Mouse (Mus musculus) activated CD4-positive, CD25-positive, alpha-beta regulatory T cell, adult 4 months (primary cell): ENCODE results near the gene Rgs2. TPM values are rescaled to one million over a fixed set of nuclear protein-coding genes. Genes with fewer than 3 reads are reported as not detected.

Experiments used
- ATAC-seq: one replicate; pipeline ENCODE4 v1.8.0; 2017
- polyA plus RNA-seq, 2 experiments: library from polyadenylated mRNA; unstranded; fragments of 100-300 nt; shearing (Covaris generic); gene quantifications; one replicate each; pipeline ENCODE4 v1.2.1; 2017

Gene Rgs2
- polyA plus RNA-seq, result 10 to 100 TPM; 22.0 to 23.6 TPM

- peak; percentile 87 for ATAC-seq
Observed at GRCm38 (mm10) chr1:144003904-144004740, at the start of gene Rgs2. Rgs2 (minus strand) TSS chr1:144004161.

GRCm38 (mm10) chr1:144053401-144053800 lies 49.4 kb upstream of the Rgs2 start:
- no peak for ATAC-seq

GRCm38 (mm10) chr1:144041826-144042225 lies 37.9 kb upstream of the Rgs2 start:
- ATAC-seq, result no peak

- peak; percentile 88 for ATAC-seq
Observed at GRCm38 (mm10) chr1:144033498-144033897, 29.5 kb upstream of the Rgs2 start.

- no peak for ATAC-seq
Observed at GRCm38 (mm10) chr1:144030499-144030898, 26.5 kb upstream of the Rgs2 start.

GRCm38 (mm10) chr1:144029679-144030078 lies 25.7 kb upstream of the Rgs2 start:
- ATAC-seq, result no peak

GRCm38 (mm10) chr1:144018417-144018958 lies 14.5 kb upstream of the Rgs2 start:
- no peak for ATAC-seq

- ATAC-seq, result no peak
Observed at GRCm38 (mm10) chr1:144013913-144014312, 10.0 kb upstream of the Rgs2 start.

GRCm38 (mm10) chr1:144007341-144007740 lies 3.4 kb upstream of the Rgs2 start:
- ATAC-seq, result no peak

- ATAC-seq, result peak; percentile 51
Observed at GRCm38 (mm10) chr1:144006542-144006941, 2.6 kb upstream of the Rgs2 start.

GRCm38 (mm10) chr1:144005648-144006047 lies 1.7 kb upstream of the Rgs2 start:
- no peak for ATAC-seq

GRCm38 (mm10) chr1:144004741-144005140 lies 780 bp upstream of the Rgs2 start:
- ATAC-seq, result no peak

- ATAC-seq, result peak; percentile 0
Observed at GRCm38 (mm10) chr1:144003416-144003815, 545 bp downstream of the Rgs2 start.

- ATAC-seq, result no peak
Observed at GRCm38 (mm10) chr1:144002715-144003066, 1.3 kb downstream of the Rgs2 start.

- ATAC-seq, result no peak
Observed at GRCm38 (mm10) chr1:144002036-144002714, 1.8 kb downstream of the Rgs2 start.

GRCm38 (mm10) chr1:144000246-144000645 lies 3.7 kb downstream of the Rgs2 start:
- no peak for ATAC-seq

GRCm38 (mm10) chr1:143999371-143999920 lies 4.5 kb downstream of the Rgs2 start:
- no peak for ATAC-seq

- peak; percentile 77 for ATAC-seq
Observed at GRCm38 (mm10) chr1:143993026-143993425, 10.9 kb downstream of the Rgs2 start.

- ATAC-seq, result no peak
Observed at GRCm38 (mm10) chr1:143992528-143992927, 11.4 kb downstream of the Rgs2 start.

GRCm38 (mm10) chr1:143990263-143990662 lies 13.7 kb downstream of the Rgs2 start:
- no peak for ATAC-seq

GRCm38 (mm10) chr1:143989773-143990172 lies 14.2 kb downstream of the Rgs2 start:
- no peak for ATAC-seq

- ATAC-seq, result no peak
Observed at GRCm38 (mm10) chr1:143988756-143989155, 15.2 kb downstream of the Rgs2 start.

GRCm38 (mm10) chr1:143984988-143985625 lies 18.9 kb downstream of the Rgs2 start:
- no peak for ATAC-seq
